Mouse (Mus musculus): ENCODE results near the gene Spata9. TPM values are rescaled to one million over a fixed set of nuclear protein-coding genes. Genes with fewer than 3 reads are reported as not detected.
A peak's percentile ranks its signal among the peaks of the same experiment; 100 is the strongest.

Spata9 gene
- polyA plus RNA-seq, 2 experiments, result 0.24 to 0.50 TPM

DNA sequence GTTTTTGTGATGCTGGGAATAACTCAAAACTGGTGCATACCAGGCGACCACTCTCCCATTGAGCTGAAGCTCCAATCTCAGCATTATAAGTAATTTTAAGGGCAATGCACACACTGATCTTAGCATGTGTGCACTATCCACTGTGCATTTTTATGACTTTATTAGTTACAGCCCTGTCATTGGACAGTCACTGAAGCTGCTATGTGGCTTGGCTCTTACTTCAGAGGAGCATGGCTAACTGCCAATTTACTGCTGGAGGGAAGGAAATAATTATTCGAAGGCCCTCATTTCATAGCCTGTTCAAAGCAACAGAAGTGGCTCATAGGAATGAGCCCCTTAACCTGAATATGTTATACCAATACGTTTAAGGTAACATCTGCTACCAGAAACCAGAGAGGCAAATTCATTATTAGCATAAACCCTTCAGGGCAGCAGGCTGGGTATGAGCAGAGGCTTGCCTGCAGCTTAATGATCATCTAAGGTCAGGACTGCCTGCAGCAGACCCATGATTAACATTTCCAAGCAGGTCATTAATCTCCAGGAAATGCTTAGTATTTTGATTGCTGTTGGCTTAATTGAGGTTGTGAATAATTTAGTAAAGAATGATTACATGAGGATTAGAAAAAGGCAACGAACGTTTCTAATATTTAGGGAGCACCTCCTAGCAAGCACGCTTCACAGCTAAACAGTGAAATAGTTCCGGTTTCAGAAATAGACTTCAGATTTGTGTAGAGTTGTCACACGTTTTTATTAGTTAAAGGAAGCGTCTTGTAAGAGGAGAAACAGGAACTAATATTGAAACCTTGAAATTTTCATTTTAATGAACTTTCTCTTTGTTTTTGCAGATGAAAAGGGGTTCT lies 25.4 kb downstream of the Spata9 start:
- no peaks in the 10 kb centered on the region for H3K27me3 ChIP-seq (ENCODE audit: control insufficient read depth, insufficient read depth, low read length)
- ATAC-seq (ENCODE audit: low FRiP score, low read depth) (peak; percentile 80), DNase-seq (ENCODE audit: low spot score) (peak; percentile 79)
- peaks cover 5% of the 10 kb centered on the region; the same call in 1 of the 2 replicates for H3K4me1 ChIP-seq (ENCODE audit: control insufficient read depth, insufficient read depth, low read length)
- no peak for TF ChIP-seq POLR2A (IDR thresholded peaks at IDR 0.05; ENCODE audit: borderline replicate concordance, extremely low read depth, insufficient read depth, insufficient read length)
- 11% methylated on average over 9 of the region's 9 CpGs for WGBS
- no peaks in the 10 kb centered on the region for H3K36me3 ChIP-seq (ENCODE audit: control insufficient read depth, insufficient read depth, low read length)
- no peak overlapping the region for H3K9ac ChIP-seq (ENCODE audit: low read depth, low read length, severe bottlenecking)
- H3K4me3 ChIP-seq (replicated peaks; ENCODE audit: low read length), result no peak overlapping the region
- H3K4me2 ChIP-seq (replicated peaks; ENCODE audit: low read depth, low read length, severe bottlenecking), result no peak overlapping the region; the same call in 1 of the 2 replicates
- H3K27ac ChIP-seq (replicated peaks; ENCODE audit: low read depth, low read length), result peak overlapping the region; percentile 15; the same call in 1 of the 2 replicates
- 0 out of 2 replicates have a peak, but pooled peaks cover 4% of the 10 kb centered on the region for H3K9me3 ChIP-seq (ENCODE audit: control insufficient read depth, low read length)

DNA sequence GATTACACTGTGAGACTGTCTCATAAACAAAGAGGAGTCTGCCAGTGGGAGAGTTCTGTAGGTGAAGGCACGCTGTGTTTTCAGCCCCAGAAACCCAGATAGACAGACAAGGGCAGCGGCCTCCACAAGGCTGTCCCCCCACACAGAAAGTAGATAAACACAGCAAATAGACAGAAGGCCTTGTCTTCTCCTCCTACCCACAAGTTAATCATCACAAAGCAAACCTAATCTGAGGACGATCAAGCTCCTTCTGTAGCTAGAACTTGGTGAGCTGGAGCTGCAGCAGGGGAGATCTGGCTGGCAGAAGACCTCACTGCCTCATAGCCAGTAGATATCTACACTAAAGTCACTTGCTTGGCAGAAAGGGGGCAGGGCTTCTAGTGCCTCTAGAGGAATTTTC lies 36.3 kb downstream of the Spata9 start:
- no peak for DNase-seq (ENCODE audit: low spot score)
- Histone ChIP-seq H3K4me1 (ENCODE audit: control insufficient read depth, insufficient read depth, low read length) (no peaks in the 10 kb centered on the region), H3K27ac (replicated peaks; ENCODE audit: low read depth, low read length) (no peak overlapping the region), H3K4me3 (replicated peaks; ENCODE audit: low read length) (no peak overlapping the region), H3K9me3 (ENCODE audit: control insufficient read depth, low read length) (no peaks in the 10 kb centered on the region), H3K36me3 (ENCODE audit: control insufficient read depth, insufficient read depth, low read length) (0 out of 2 replicates have a peak, but pooled peaks cover 4% of the 10 kb centered on the region), H3K4me2 (replicated peaks; ENCODE audit: low read depth, low read length, severe bottlenecking) (no peak overlapping the region), H3K9ac (ENCODE audit: low read depth, low read length, severe bottlenecking) (no peak overlapping the region), H3K27me3 (ENCODE audit: control insufficient read depth, insufficient read depth, low read length) (no peaks in the 10 kb centered on the region)
- WGBS, result 86% methylated on average over 3 of the region's 3 CpGs
- TF ChIP-seq POLR2A (IDR thresholded peaks at IDR 0.05; ENCODE audit: borderline replicate concordance, extremely low read depth, insufficient read depth, insufficient read length), result no peak
- no peak for ATAC-seq (ENCODE audit: low FRiP score, low read depth)

DNA sequence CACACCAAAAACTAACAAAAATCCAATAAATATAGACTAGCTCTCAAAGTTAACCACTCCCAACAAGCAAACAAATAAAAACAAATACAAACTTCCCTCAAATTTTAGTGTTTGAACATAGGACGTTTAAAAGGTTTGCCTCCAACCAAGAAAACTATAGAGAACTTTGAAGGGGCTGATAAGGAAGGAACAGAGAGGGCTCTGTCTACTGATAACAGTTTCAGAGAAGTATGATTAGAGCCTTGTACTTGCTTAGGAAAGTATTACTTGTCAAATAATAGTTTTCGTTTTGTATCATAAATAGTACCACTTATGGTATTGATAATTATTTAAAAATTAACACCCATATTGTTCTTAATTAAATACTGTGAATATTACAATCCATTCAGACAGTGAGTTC lies 47.6 kb downstream of the Spata9 start:
- ATAC-seq (ENCODE audit: low FRiP score, low read depth), result no peak
- Histone ChIP-seq H3K27me3 (ENCODE audit: control insufficient read depth, insufficient read depth, low read length) (no peaks in the 10 kb centered on the region), H3K9ac (ENCODE audit: low read depth, low read length, severe bottlenecking) (no peak overlapping the region), H3K4me1 (ENCODE audit: control insufficient read depth, insufficient read depth, low read length) (peaks cover 4% of the 10 kb centered on the region), H3K4me3 (replicated peaks; ENCODE audit: low read length) (no peak overlapping the region), H3K27ac (replicated peaks; ENCODE audit: low read depth, low read length) (no peak overlapping the region), H3K36me3 (ENCODE audit: control insufficient read depth, insufficient read depth, low read length) (no peaks in the 10 kb centered on the region; the same call in 1 of the 2 replicates), H3K4me2 (replicated peaks; ENCODE audit: low read depth, low read length, severe bottlenecking) (no peak overlapping the region), H3K9me3 (ENCODE audit: control insufficient read depth, low read length) (no peaks in the 10 kb centered on the region)
- TF ChIP-seq POLR2A (IDR thresholded peaks at IDR 0.05; ENCODE audit: borderline replicate concordance, extremely low read depth, insufficient read depth, insufficient read length), result no peak
- DNase-seq (ENCODE audit: low spot score), result no peak
- WGBS, result 85% methylated on average over 2 of the region's 2 CpGs

DNA sequence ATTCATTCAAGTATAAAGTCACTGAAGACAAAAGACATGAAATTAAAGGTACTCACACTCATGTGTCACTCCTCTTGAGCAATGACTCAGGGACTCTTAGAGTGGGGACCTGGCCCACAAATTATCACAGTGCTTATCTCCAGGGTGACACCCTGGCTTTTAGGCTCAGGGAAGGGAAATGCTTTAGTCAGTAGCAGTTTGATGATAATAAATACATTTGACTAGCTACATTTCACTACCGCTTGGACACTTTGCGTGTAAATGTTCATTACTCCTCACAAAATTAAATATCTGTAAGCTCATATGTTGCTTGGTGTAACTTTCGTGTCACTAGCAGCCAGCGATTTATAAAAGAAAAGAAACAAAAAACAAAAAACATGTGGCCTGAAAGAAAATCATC lies 50.5 kb downstream of the Spata9 start:
- Histone ChIP-seq H3K36me3 (ENCODE audit: control insufficient read depth, insufficient read depth, low read length) (no peaks in the 10 kb centered on the region; the same call in 1 of the 2 replicates), H3K27ac (replicated peaks; ENCODE audit: low read depth, low read length) (peak overlapping the region; percentile 94; the same call in 1 of the 2 replicates), H3K4me1 (ENCODE audit: control insufficient read depth, insufficient read depth, low read length) (peaks cover 4% of the 10 kb centered on the region), H3K9me3 (ENCODE audit: control insufficient read depth, low read length) (no peaks in the 10 kb centered on the region), H3K4me2 (replicated peaks; ENCODE audit: low read depth, low read length, severe bottlenecking) (peak overlapping the region; percentile 79), H3K27me3 (ENCODE audit: control insufficient read depth, insufficient read depth, low read length) (no peaks in the 10 kb centered on the region), H3K9ac (ENCODE audit: low read depth, low read length, severe bottlenecking) (peak overlapping the region; percentile 94), H3K4me3 (replicated peaks; ENCODE audit: low read length) (peak overlapping the region; percentile 78)
- ATAC-seq (ENCODE audit: low FRiP score, low read depth) (no peak), DNase-seq (ENCODE audit: low spot score) (no peak)
- TF ChIP-seq POLR2A (IDR thresholded peaks at IDR 0.05; ENCODE audit: borderline replicate concordance, extremely low read depth, insufficient read depth, insufficient read length), result no peak
- WGBS, result 67% methylated on average over 4 of the region's 4 CpGs

DNA sequence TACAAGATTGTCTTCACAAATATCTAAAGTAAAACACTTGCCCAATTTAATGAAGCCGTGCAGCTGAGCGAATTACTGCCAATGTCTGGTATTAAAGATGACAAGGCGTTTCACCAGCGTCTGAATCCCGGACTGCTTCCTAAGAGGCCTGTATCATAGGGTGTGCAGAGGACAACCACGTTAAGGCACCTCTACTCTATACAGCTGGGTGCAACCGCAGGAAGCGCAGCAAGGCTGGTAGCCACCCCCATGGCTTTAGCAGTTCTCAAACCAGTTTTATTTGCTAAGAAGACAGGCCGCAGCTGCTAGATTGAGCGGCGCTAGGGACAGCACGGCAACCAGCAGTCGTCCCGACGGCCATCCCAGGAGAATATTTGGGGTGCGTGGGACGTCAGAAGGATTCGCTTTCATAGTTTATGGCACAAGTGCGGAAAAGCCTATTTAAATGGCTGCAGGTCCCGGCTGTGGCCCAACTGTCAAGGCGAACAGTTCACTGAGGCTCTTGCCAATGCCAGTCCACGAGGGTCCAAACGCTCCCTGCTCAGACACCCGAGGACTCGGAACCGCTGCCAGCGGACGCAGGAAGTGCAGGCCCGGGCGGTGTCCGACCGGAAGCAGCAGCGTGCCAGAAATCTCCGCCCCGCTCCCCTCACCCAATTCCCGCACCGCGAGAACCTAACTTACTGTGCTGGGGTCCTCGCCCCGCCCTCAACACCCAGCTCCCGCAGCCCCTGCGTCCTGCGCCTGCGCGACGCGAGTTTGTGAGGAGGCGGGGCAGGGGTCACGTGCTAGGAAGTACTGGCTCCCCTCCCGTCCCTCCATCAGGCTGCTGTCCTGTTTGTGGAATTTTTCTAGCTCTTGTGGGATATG lies 51.3 kb downstream of the Spata9 start, which contains the start of gene Rfesd:
Rfesd (minus strand) TSS at position 746 of the 870 bp plus-strand sequence.
- Histone ChIP-seq H3K27me3 (ENCODE audit: control insufficient read depth, insufficient read depth, low read length) (no peaks in the 10 kb centered on the region), H3K4me1 (ENCODE audit: control insufficient read depth, insufficient read depth, low read length) (peaks cover 4% of the 10 kb centered on the region), H3K9me3 (ENCODE audit: control insufficient read depth, low read length) (no peaks in the 10 kb centered on the region), H3K9ac (ENCODE audit: low read depth, low read length, severe bottlenecking) (peak within 1 kb of the TSS; percentile 94), H3K36me3 (ENCODE audit: control insufficient read depth, insufficient read depth, low read length) (no peaks in the 10 kb centered on the region; the same call in 1 of the 2 replicates), H3K27ac (replicated peaks; ENCODE audit: low read depth, low read length) (peak within 1 kb of the TSS; percentile 94), H3K4me3 (replicated peaks; ENCODE audit: low read length) (peak within 1 kb of the TSS; percentile 78), H3K4me2 (replicated peaks; ENCODE audit: low read depth, low read length, severe bottlenecking) (peak within 1 kb of the TSS; percentile 79)
- WGBS, result under 1% methylated on average over 50 of the region's 50 CpGs
- DNase-seq (ENCODE audit: low spot score), result peak; percentile 98
- peak; percentile 100 for ATAC-seq (ENCODE audit: low FRiP score, low read depth)
- peak; percentile 85; the same call in 1 of the 2 replicates for TF ChIP-seq POLR2A (IDR thresholded peaks at IDR 0.05; ENCODE audit: borderline replicate concordance, extremely low read depth, insufficient read depth, insufficient read length)

All from limb, embryonic 14.5 days (tissue).